Mouse (Mus musculus): ENCODE measurements around the gene Heg1.

Heg1 gene

GRCm38 (mm10) chr16:33684162-33684702, at the start of gene Heg1:
TSS of gene Heg1 (plus strand) at chr16:33684370.
- DNase-seq: peak; percentile 75

GRCm38 (mm10) chr16:33635836-33636595, 48.2 kb upstream of the Heg1 start:
- DNase-seq: peak; percentile 59

- peak; percentile 21 for DNase-seq
These were observed 42.4 kb upstream of the Heg1 start for GRCm38 (mm10) chr16:33641779-33642178.

- DNase-seq: no peak
These were observed 31.1 kb upstream of the Heg1 start for GRCm38 (mm10) chr16:33653116-33653515.

GRCm38 (mm10) chr16:33655443-33655842, 28.7 kb upstream of the Heg1 start:
- peak; percentile 65 for DNase-seq

GRCm38 (mm10) chr16:33657191-33657590, 27.0 kb upstream of the Heg1 start:
- no peak for DNase-seq

- DNase-seq: no peak
These were observed 26.0 kb upstream of the Heg1 start for GRCm38 (mm10) chr16:33658121-33658520.

GRCm38 (mm10) chr16:33659521-33659920, 24.6 kb upstream of the Heg1 start:
- no peak for DNase-seq

GRCm38 (mm10) chr16:33660125-33660524, 24.0 kb upstream of the Heg1 start:
- DNase-seq: no peak

- no peak for DNase-seq
These were observed 21.3 kb upstream of the Heg1 start for GRCm38 (mm10) chr16:33662841-33663240.

- no peak for DNase-seq
These were observed 17.9 kb upstream of the Heg1 start for GRCm38 (mm10) chr16:33666226-33666625.

- no peak for DNase-seq
These were observed 17.1 kb upstream of the Heg1 start for GRCm38 (mm10) chr16:33666985-33667538.

- DNase-seq: no peak
These were observed 15.7 kb upstream of the Heg1 start for GRCm38 (mm10) chr16:33668448-33668847.

- DNase-seq: no peak
These were observed 15.1 kb upstream of the Heg1 start for GRCm38 (mm10) chr16:33669072-33669471.

GRCm38 (mm10) chr16:33670340-33670739, 13.8 kb upstream of the Heg1 start:
- DNase-seq: peak; percentile 23

GRCm38 (mm10) chr16:33670933-33671332, 13.2 kb upstream of the Heg1 start:
- DNase-seq: no peak

GRCm38 (mm10) chr16:33672188-33672587, 12.0 kb upstream of the Heg1 start:
- DNase-seq: no peak

GRCm38 (mm10) chr16:33672643-33673042, 11.5 kb upstream of the Heg1 start:
- DNase-seq: no peak

- DNase-seq: no peak
These were observed 10.6 kb upstream of the Heg1 start for GRCm38 (mm10) chr16:33673530-33674109.

GRCm38 (mm10) chr16:33675151-33675847, 8.9 kb upstream of the Heg1 start:
- no peak for DNase-seq

- DNase-seq: no peak
These were observed 8.4 kb upstream of the Heg1 start for GRCm38 (mm10) chr16:33675848-33676184.

- no peak for DNase-seq
These were observed 7.5 kb upstream of the Heg1 start for GRCm38 (mm10) chr16:33676347-33677312.

Measured in right cerebral cortex, adult 18-20 months (tissue).